Mouse (Mus musculus): Measurements from ENCODE around the gene Armc12.

The Armc12 gene

DNA sequence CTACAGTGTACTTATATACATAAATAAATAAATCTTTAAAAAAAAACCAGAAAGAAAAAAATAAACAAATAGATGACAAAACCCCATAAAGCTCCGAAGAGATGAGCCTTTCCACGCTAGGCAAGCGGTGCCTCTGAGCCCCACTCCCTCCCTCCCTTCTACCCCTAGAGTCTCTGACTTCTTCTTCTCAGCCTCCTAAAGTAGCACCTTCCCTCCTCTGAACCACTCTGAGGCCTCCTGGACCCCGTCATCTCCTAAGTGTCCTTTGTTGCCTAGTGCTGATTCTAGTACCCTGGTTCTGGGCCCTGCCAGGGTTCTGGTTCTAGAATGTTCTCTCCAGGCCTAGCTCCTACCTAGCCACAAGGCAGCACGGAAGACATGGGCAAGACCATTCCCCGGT is at the start of gene Armc12:
Gene Armc12 (plus strand): TSS at position 301 of the 400 bp plus-strand sequence.
- DNase-seq (ENCODE audit: extremely low read depth, low read depth) = no peak

GRCm38 (mm10) chr17:28484704-28485445 is 45.7 kb upstream of the Armc12 start:
- DNase-seq (ENCODE audit: extremely low read depth, low read depth) = peak; percentile 48

DNA sequence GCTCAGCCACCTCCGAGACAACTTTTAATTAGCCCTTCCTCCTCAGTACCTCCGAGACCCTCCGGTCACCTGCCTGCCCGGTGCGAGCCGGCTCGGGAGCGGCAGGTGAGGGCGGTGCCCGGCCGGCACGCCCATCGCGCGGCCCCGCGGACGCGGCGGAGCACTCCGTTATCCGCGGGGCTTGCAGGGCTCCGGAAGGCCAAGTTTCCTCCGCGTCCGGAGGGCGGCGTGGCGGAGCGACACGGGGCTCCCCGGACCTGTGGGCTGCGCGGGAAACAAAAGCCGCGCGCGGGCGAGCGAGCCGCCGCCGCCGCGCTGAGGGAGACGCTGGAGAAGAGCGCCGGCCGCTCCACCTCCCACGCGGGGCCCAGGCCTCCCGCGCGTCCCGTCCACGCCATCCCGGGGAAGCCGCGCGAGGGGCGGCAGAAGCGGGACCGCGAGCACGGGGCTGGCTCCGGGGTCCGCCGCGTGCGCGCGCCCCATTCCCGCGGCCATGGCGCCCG is 45.1 kb upstream of the Armc12 start:
- no peak for DNase-seq (ENCODE audit: extremely low read depth, low read depth)

GRCm38 (mm10) chr17:28485977-28486400 is 44.6 kb upstream of the Armc12 start:
- DNase-seq (ENCODE audit: extremely low read depth, low read depth) = peak; percentile 76

DNA sequence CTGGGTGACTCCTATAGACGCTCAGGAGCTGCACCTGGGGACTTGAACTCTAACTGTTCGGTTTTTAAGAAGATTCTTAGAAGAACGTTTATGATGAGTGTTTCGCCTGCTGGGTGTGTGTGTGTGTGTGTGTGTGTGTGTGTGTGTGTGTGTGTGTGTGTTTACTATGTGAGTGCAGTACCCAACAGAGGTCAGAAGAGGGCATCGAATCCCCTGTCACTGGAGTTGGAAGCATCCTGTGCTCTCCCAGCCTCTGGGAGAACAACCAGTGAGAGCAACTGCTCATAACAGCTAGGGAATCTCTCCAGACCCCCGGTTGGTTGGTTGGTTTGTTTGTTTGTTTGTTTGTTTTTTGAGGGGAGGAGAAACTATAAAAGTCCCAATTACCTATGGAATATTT is 43.9 kb upstream of the Armc12 start:
- DNase-seq (ENCODE audit: extremely low read depth, low read depth) = no peak

GRCm38 (mm10) chr17:28487584-28488257 is 42.9 kb upstream of the Armc12 start:
- DNase-seq (ENCODE audit: extremely low read depth, low read depth) = no peak

DNA sequence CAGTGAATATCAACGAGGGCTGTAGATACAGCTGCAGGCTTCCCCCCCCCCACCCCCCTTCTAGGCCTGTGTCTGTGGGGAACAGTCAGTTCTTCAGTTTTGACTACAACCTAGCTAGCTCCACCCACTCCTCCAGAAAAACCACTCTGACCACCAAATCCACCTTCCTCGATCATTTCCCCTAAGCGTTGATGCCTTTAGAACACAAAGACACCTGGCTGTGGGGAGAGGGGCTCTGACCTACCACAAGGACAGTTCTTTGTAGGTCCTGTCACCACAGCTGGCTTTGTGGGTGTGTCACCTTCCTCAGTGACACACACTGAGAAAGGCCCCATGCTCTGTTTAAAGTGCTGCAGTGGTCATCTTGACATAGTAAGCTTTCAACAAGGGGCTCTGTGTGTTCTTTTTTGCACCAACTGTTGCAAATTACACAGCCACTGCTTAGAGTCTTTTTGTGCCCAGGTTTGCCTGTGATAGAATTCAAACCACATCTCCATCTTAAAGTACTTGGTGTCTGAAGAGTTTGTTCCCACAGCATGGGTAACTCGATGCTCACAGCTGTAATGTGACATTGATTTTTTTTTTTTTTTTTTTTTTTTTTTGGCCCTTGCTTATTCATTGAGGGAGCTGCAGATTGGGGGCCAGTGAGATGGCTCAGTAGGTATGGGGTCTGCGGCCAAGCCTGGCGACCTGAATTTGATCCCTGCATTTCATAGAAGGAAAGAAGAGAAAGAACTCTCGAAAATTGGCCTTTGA is 42.2 kb upstream of the Armc12 start:
- DNase-seq (ENCODE audit: extremely low read depth, low read depth) = no peak

- DNase-seq (ENCODE audit: extremely low read depth, low read depth) = no peak
These were observed 39.4 kb upstream of the Armc12 start for GRCm38 (mm10) chr17:28491035-28491770.

DNA sequence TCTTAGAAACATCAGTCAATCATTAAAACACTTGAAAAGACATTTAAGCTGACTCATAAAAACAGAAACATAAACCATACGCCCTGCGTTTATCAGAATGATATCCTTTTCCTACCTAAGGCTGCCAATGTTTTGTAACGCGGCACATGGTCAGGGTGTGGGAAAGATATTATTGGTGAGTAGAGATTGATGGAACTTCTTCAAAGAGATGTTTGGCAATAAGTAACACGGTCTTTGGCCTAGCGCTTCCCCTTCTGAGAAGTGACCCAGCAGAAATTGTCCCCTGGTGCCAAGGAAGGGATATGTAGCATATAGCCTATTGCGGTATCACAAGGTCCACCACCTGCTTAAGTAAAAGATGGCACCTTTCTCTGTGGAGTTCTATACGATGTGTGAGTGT is 34.8 kb upstream of the Armc12 start:
- DNase-seq (ENCODE audit: extremely low read depth, low read depth) = no peak

DNA sequence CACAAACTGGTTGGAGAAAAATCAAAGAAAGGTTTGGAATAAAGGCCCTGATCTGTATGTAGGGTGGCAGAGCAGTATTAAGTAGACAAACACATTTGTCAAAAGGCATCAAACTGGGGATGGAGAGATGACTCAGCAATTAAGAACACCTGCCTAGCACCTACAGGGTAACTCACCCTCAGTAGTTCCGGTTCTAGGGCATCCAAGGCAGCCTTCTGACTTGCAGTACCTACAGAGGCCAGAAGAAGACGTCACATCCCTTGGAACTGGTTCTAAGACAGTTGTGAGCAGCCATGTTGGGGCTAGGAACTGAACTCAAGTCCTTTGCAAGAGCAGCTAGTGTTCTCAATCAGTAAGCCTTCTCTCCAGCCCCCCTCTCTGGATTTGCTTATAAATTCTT is 31.4 kb upstream of the Armc12 start:
- no peak for DNase-seq (ENCODE audit: extremely low read depth, low read depth)

DNA sequence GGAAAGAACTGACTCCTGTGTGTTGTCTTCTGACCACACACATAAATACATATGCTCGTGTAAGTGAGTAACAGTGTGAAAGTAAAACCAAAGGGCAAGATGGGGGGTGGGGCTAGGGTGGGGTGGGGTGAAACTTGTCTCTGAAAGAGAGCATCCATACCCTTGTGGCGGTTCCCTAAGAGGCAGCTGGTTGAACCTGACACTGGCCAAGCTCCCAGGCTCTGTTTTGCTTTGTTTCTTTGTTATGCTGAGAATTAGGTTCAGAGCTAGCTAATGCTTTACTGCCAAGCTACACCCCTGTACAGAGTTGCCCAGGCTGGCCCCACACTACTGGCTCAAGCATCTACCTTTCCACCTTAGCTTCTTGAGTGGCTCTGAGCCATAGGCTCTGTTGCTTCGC is 30.1 kb upstream of the Armc12 start:
- no peak for DNase-seq (ENCODE audit: extremely low read depth, low read depth)

DNA sequence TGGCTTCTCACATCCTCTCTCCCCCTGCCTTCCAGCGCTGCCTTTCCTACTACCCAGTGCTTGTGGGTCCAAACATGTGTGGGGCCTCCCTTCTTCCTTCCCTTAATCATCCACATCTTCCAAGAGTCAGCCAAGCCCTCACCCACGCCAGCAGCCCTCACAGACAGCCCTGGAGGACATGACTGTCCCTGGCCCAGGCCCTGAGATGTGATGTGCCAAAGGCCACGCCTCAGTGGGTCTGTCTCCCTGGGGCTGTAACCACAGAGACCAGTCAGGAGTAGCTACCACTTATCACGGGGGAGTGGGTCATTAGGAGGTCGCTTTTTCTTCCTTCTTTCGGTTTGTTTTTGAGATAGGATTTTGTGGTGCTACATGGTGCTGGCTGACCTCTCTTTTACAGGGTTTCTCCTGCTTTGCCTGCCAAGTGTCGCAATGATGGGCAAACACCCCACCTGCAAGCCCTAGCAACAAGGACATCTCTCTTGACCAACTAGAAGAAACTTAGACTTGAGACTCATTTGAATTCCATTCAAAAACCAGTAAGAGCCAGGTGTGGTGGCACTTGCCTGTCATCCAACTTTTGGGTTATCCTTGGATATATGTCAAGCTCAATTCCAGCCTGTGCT is 28.3 kb upstream of the Armc12 start:
- no peak for DNase-seq (ENCODE audit: extremely low read depth, low read depth)

DNA sequence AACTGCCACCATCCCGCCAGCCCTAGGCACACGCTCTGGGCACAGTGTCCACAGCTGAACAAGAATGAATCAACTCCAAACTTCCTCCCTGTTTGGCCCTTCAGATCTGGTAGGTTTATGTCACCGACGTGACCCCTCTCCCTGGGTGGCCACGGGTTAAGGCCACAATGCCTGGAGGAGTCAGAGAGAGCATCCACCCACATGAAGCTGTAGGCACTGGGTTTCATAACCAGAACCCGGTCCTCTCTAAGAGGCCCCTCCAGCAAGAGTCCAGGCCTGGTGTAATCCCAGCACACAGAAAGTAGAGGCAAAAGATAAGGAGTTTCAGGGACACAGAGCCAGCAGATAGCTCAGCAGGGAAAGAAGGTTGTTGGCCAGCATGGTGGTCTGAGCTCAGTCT is 26.4 kb upstream of the Armc12 start:
- DNase-seq (ENCODE audit: extremely low read depth, low read depth) = no peak

DNA sequence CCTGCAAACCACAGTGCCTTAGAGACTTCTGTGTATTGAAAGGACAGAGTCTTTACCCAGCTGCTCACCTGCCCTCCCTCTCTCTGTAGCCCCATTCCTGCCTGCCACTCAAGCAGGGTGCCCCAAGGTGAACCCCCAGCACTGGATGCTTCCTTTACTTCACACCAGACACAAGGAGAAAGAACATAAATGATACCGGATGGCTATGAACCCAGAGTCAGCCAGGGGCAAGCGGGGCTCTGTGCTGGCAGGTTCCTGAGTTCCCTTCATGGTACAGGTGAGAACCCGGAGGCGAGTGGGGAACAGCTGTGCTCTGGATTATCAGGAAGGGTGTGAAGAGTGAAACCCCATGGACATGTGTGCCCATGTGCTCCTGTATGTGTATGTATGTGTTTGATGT is 25.0 kb upstream of the Armc12 start:
- DNase-seq (ENCODE audit: extremely low read depth, low read depth) = no peak

DNA sequence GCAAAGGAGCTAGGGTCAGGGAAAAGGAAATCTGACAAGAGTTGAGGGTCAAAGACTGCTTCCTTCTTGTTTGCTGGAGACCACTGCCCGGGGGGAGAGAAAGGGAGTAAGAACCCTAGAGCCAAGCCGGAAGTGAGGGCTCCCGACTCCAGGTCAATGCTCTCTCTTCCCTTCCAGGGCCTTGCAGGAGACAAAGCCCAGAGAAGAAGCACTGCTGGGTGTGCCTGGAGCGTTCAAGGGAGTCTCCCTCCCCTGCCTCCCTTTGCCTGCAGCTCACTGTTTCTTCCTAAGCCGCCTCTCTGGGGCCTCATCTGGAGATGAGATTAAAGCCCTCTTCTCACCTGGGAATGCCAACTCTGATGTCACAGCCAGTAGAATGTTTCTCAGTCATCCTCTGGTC is 23.7 kb upstream of the Armc12 start:
- DNase-seq (ENCODE audit: extremely low read depth, low read depth) = no peak

GRCm38 (mm10) chr17:28507496-28507895 is 23.1 kb upstream of the Armc12 start:
- DNase-seq (ENCODE audit: extremely low read depth, low read depth) = no peak

DNA sequence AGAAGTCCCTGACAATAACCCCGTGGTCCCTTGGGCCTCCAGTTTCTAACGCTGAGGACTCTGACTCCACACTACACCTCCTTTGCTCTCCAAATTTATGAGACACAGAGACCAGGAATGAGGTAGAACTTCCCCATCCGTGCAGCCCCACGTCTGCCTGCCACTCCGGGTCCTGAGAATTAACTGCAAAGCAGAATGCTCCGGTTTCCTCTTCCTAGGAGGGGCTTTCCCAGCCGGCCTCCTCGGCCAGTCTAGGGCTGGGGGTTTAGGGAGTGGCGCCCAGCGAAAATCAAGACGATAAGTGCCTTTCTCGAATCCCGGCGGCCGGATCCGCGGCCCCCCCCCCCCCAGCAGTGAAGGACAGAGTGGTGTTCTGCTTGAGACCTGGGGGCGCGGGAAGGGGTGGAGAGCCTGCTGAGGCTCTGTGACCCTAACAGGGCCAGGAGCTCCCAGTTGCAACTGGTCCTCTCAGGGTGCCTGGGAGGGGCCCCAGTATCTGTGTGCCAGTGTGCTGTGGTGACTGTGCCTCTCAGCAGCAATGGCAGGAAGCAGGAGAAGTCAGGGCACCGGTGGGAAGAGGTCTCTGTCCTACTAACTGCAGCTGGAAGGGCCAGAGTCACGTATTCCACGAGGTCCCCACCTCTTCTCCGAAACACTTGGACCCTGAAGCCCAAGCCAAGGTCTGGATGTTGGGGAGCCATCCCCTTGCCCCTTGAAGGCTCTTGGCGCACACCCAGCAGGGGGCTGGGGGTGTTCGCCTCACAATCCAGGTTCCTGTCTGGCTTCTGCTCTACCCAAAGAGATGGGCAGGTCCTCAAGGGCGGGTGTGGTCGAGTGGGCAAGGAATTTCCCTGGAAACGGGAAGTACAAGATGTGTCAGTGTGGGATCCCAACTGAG is 19.9 kb upstream of the Armc12 start:
- no peak for DNase-seq (ENCODE audit: extremely low read depth, low read depth)

DNA sequence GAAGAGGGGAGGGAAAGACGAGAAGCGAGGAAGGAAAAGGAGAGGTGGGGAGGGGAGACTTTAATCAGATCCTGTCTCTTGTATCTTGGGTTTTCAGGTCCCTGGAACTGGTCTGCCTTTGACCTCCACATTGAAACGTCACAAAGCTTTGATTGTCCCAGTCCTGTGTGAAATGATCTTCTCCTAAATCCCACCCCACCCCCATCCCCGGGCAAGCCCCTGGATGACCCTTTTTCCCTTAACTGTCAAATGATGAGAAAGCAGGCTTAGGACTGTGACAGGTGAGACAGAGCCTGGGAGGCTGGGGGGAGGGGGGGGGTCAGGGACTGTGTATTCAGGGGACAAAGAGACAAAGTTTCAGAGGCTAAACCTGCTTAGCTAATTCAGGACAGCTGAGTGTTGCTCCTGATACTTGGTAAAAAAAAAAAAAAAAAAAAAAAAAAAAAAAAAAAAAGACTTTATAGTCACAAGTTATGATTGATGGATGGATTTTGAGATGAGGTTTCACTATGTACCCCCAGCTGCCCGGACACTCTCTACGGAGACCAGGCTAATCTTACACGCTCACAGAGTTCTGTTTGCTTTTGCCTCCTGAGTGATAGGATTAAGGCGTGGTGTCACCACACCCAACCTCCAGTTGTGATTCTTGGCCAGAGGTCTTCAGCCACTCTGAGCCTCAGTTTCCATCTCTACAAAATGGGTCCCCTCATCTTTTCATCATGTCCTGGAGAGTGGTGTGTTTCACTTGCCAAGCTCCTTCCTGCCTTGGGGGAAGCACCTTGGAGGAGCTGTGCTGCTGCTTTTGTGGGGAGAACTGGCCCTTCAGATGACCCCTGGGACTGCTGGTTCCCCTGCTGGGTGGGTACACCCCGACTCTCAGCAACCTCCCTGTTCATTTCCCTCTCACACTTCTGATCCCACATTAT is 18.7 kb upstream of the Armc12 start:
- no peak for DNase-seq (ENCODE audit: extremely low read depth, low read depth)

DNA sequence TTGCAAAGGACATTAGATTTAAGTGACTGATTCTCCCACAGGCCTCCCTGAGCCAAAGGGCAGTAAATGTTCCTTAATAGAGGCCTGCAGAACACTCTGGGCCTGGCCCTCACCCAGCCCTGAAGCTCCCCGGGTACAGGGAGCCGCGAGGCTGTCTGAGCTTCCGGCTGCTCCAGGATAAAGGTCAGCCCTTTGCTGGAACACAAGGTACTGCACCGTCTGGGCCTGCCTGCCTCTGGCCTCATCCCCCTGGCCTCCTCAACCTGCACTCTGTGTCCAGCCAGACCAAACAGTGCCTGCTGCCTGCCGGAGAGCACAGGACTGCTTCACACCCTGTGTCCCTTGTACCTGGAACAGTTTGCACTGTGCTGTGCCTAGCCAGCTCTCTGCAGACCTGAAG is 17.9 kb upstream of the Armc12 start:
- DNase-seq (ENCODE audit: extremely low read depth, low read depth) = no peak

All from MEL-GATA-1-ER (cell line).